Mouse (Mus musculus) lung, postnatal 0 days (tissue): ENCODE measurements around the gene Kcnc4.

Experiments used
- CTCF ChIP-seq: IDR thresholded peaks from 2 replicates; pipeline ENCODE4 v1.5.1; 2016; ENCODE audit warnings: antibody characterized with exemption, mild to moderate bottlenecking
- EP300 ChIP-seq: IDR thresholded peaks from 2 replicates; pipeline ENCODE4 v1.6.1; 2016; ENCODE audit warnings: antibody characterized with exemption, mild to moderate bottlenecking, control low read depth

- TF ChIP-seq CTCF (no peak), EP300 (peak; percentile 72)
These were observed 42.6 kb downstream of the Kcnc4 start for GRCm38 (mm10) chr3:107416541-107417286.
